Mouse (Mus musculus) neural tube, embryonic 12.5 days (tissue): ENCODE results near the gene Ank3. TPM values are rescaled to one million over a fixed set of nuclear protein-coding genes. Genes with fewer than 3 reads are reported as not detected.

Experiments
- ATAC-seq: fragments of 200-750 bp; cut with Nextera tagmentation; 2 replicates; pipeline ENCODE4 v1.8.0; 2017; ENCODE audit warnings: low read depth, mild to moderate bottlenecking, moderate TSS enrichment, moderate library complexity; ENCODE audit not compliant: low FRiP score
- H3K27ac ChIP-seq: fragments of 300-500 bp; sonication (generic); 2 replicates; pipeline ENCODE4 v1.5.1; 2016
- H3K27me3 ChIP-seq: fragments of 300-500 bp; sonication (generic); replicated peaks from 2 replicates; pipeline ENCODE4 v1.6.1; 2016; ENCODE audit warnings: mild to moderate bottlenecking
- H3K36me3 ChIP-seq: fragments of 300-500 bp; sonication (generic); 2 replicates; pipeline ENCODE4 v1.6.1; 2016; ENCODE audit warnings: mild to moderate bottlenecking
- H3K4me1 ChIP-seq: fragments of 300-500 bp; sonication (generic); 2 replicates; pipeline ENCODE4 v1.6.1; 2016
- H3K4me2 ChIP-seq: fragments of 300-500 bp; sonication (generic); replicated peaks from 2 replicates; pipeline ENCODE4 v1.6.1; 2016; ENCODE audit warnings: mild to moderate bottlenecking
- H3K4me3 ChIP-seq: fragments of 300-500 bp; sonication (generic); 2 replicates; pipeline ENCODE4 v1.5.1; 2016
- H3K9ac ChIP-seq: fragments of 300-500 bp; sonication (generic); 2 replicates; pipeline ENCODE4 v1.6.1; 2016; ENCODE audit warnings: mild to moderate bottlenecking
- H3K9me3 ChIP-seq: fragments of 300-500 bp; sonication (generic); 2 replicates; pipeline ENCODE4 v1.6.1; 2016; ENCODE audit warnings: mild to moderate bottlenecking
- WGBS: fragments of 180-500 bp; shearing (Covaris S2); methylation state at CpG from one replicate; pipeline ENCODE4 v1.1.7; 2016; 5-methylcytosine and 5-hydroxymethylcytosine counted together
- polyA plus RNA-seq: library from polyadenylated mRNA; unstranded; fragments of >200 nt; fragmentation: Nextera tagmentation; extraction: Ambion mirVana; gene quantifications from 2 replicates; pipeline ENCODE4 v1.2.1, GENCODE M21; 2016

Ank3 gene
- polyA plus RNA-seq, 1 experiment from 2014 or later = 95.5 TPM

- no peak for ATAC-seq
- no peaks in the 10 kb centered on the region for H3K27me3 ChIP-seq
- no peaks in the 10 kb centered on the region for H3K4me1 ChIP-seq
- H3K27ac ChIP-seq = no peak overlapping the region
- no peak overlapping the region for H3K4me2 ChIP-seq
- no peaks in the 10 kb centered on the region for H3K9me3 ChIP-seq
- no peak overlapping the region for H3K9ac ChIP-seq
- no peak overlapping the region for H3K4me3 ChIP-seq
- 97% methylated on average over 4 of the region's 4 CpGs for WGBS
- peaks cover 57% of the 10 kb centered on the region for H3K36me3 ChIP-seq
These were observed 584.1 kb downstream of the Ank3 start for GRCm38 (mm10) chr10:69982701-69983100.

GRCm38 (mm10) chr10:69987496-69987895 is 588.9 kb downstream of the Ank3 start:
- H3K9me3 ChIP-seq = peaks cover 34% of the 10 kb centered on the region
- no peaks in the 10 kb centered on the region for H3K4me1 ChIP-seq
- WGBS = 96% methylated on average over 11 of the region's 11 CpGs
- H3K36me3 ChIP-seq = peaks cover 74% of the 10 kb centered on the region
- ATAC-seq = no peak
- no peak overlapping the region for H3K9ac ChIP-seq
- no peak overlapping the region for H3K4me3 ChIP-seq
- no peak overlapping the region for H3K4me2 ChIP-seq
- H3K27ac ChIP-seq = no peak overlapping the region
- H3K27me3 ChIP-seq = no peaks in the 10 kb centered on the region

GRCm38 (mm10) chr10:69997082-69997481 is 598.5 kb downstream of the Ank3 start:
- Histone ChIP-seq H3K4me3 (no peak overlapping the region), H3K27ac (no peak overlapping the region), H3K9me3 (0 out of 2 replicates have a peak, but pooled peaks cover 12% of the 10 kb centered on the region), H3K27me3 (no peaks in the 10 kb centered on the region), H3K4me2 (no peak overlapping the region), H3K4me1 (no peaks in the 10 kb centered on the region), H3K9ac (no peak overlapping the region), H3K36me3 (peaks cover 68% of the 10 kb centered on the region)
- no peak for ATAC-seq
- WGBS = 90% methylated on average over 8 of the region's 8 CpGs

GRCm38 (mm10) chr10:70004058-70004457 is 605.5 kb downstream of the Ank3 start:
- Histone ChIP-seq H3K9me3 (no peaks in the 10 kb centered on the region), H3K4me3 (no peak overlapping the region), H3K27ac (no peak overlapping the region), H3K27me3 (no peaks in the 10 kb centered on the region), H3K4me2 (no peak overlapping the region), H3K4me1 (no peaks in the 10 kb centered on the region), H3K36me3 (peaks cover 59% of the 10 kb centered on the region), H3K9ac (no peak overlapping the region)
- no peak for ATAC-seq
- 93% methylated on average over 5 of the region's 5 CpGs for WGBS

- H3K9ac ChIP-seq = no peak overlapping the region
- no peak for ATAC-seq
- H3K4me1 ChIP-seq = no peaks in the 10 kb centered on the region
- H3K4me3 ChIP-seq = no peak overlapping the region
- peaks cover 52% of the 10 kb centered on the region for H3K36me3 ChIP-seq
- no peaks in the 10 kb centered on the region for H3K27me3 ChIP-seq
- no peak overlapping the region for H3K4me2 ChIP-seq
- WGBS = 97% methylated on average over 15 of the region's 15 CpGs
- H3K9me3 ChIP-seq = no peaks in the 10 kb centered on the region
- no peak overlapping the region for H3K27ac ChIP-seq
These were observed 606.3 kb downstream of the Ank3 start for GRCm38 (mm10) chr10:70004831-70005230.

GRCm38 (mm10) chr10:70006380-70006779 is 607.8 kb downstream of the Ank3 start:
- no peak overlapping the region for H3K4me3 ChIP-seq
- no peaks in the 10 kb centered on the region for H3K4me1 ChIP-seq
- H3K9me3 ChIP-seq = no peaks in the 10 kb centered on the region
- H3K36me3 ChIP-seq = peaks cover 47% of the 10 kb centered on the region
- WGBS = 72% methylated on average over 9 of the region's 9 CpGs
- H3K27me3 ChIP-seq = no peaks in the 10 kb centered on the region
- H3K4me2 ChIP-seq = no peak overlapping the region
- no peak overlapping the region for H3K27ac ChIP-seq
- no peak overlapping the region for H3K9ac ChIP-seq
- ATAC-seq = no peak

- peaks cover 42% of the 10 kb centered on the region for H3K36me3 ChIP-seq
- H3K27me3 ChIP-seq = no peaks in the 10 kb centered on the region
- ATAC-seq = no peak
- no peaks in the 10 kb centered on the region for H3K9me3 ChIP-seq
- WGBS = 79% methylated on average over 5 of the region's 5 CpGs
- H3K9ac ChIP-seq = no peak overlapping the region
- H3K4me1 ChIP-seq = no peaks in the 10 kb centered on the region
- H3K4me2 ChIP-seq = no peak overlapping the region
- H3K4me3 ChIP-seq = no peak overlapping the region
- H3K27ac ChIP-seq = no peak overlapping the region
These were observed 613.2 kb downstream of the Ank3 start for GRCm38 (mm10) chr10:70011738-70012137.

GRCm38 (mm10) chr10:70013931-70014330 is 615.4 kb downstream of the Ank3 start:
- H3K4me3 ChIP-seq = no peak overlapping the region
- no peak overlapping the region for H3K27ac ChIP-seq
- no peaks in the 10 kb centered on the region for H3K9me3 ChIP-seq
- no peak overlapping the region for H3K4me2 ChIP-seq
- peaks cover 42% of the 10 kb centered on the region for H3K36me3 ChIP-seq
- H3K27me3 ChIP-seq = no peaks in the 10 kb centered on the region
- no peak for ATAC-seq
- H3K9ac ChIP-seq = no peak overlapping the region
- 92% methylated on average over 13 of the region's 13 CpGs for WGBS
- H3K4me1 ChIP-seq = no peaks in the 10 kb centered on the region

GRCm38 (mm10) chr10:70015201-70015600 is 616.6 kb downstream of the Ank3 start:
- ATAC-seq = no peak
- Histone ChIP-seq H3K27ac (no peak overlapping the region), H3K4me2 (no peak overlapping the region), H3K36me3 (peaks cover 44% of the 10 kb centered on the region), H3K4me3 (no peak overlapping the region), H3K9ac (no peak overlapping the region), H3K27me3 (no peaks in the 10 kb centered on the region), H3K4me1 (no peaks in the 10 kb centered on the region), H3K9me3 (no peaks in the 10 kb centered on the region)
- 92% methylated on average over 9 of the region's 9 CpGs for WGBS

GRCm38 (mm10) chr10:70018691-70019090 is 620.1 kb downstream of the Ank3 start:
- H3K4me1 ChIP-seq = no peaks in the 10 kb centered on the region
- no peak overlapping the region for H3K27ac ChIP-seq
- H3K4me2 ChIP-seq = no peak overlapping the region
- no peak for ATAC-seq
- H3K27me3 ChIP-seq = no peaks in the 10 kb centered on the region
- H3K36me3 ChIP-seq = peaks cover 48% of the 10 kb centered on the region
- no peaks in the 10 kb centered on the region for H3K9me3 ChIP-seq
- no peak overlapping the region for H3K4me3 ChIP-seq
- 89% methylated on average over 2 of the region's 2 CpGs for WGBS
- no peak overlapping the region for H3K9ac ChIP-seq

GRCm38 (mm10) chr10:70021667-70022066 is 623.1 kb downstream of the Ank3 start:
- no peaks in the 10 kb centered on the region for H3K4me1 ChIP-seq
- H3K9ac ChIP-seq = no peak overlapping the region
- 87% methylated on average over 10 of the region's 10 CpGs for WGBS
- H3K4me3 ChIP-seq = no peak overlapping the region
- peaks cover 33% of the 10 kb centered on the region; the same call in 1 of the 2 replicates for H3K36me3 ChIP-seq
- H3K4me2 ChIP-seq = no peak overlapping the region
- no peaks in the 10 kb centered on the region for H3K27me3 ChIP-seq
- H3K9me3 ChIP-seq = no peaks in the 10 kb centered on the region
- H3K27ac ChIP-seq = no peak overlapping the region
- ATAC-seq = no peak

- H3K9ac ChIP-seq = no peak overlapping the region
- H3K4me2 ChIP-seq = no peak overlapping the region
- peaks cover 29% of the 10 kb centered on the region; the same call in 1 of the 2 replicates for H3K36me3 ChIP-seq
- no peak overlapping the region for H3K27ac ChIP-seq
- no peaks in the 10 kb centered on the region for H3K27me3 ChIP-seq
- H3K4me1 ChIP-seq = no peaks in the 10 kb centered on the region
- no peaks in the 10 kb centered on the region for H3K9me3 ChIP-seq
- ATAC-seq = no peak
- 69% methylated on average over 5 of the region's 5 CpGs for WGBS
- no peak overlapping the region for H3K4me3 ChIP-seq
These were observed 624.0 kb downstream of the Ank3 start for GRCm38 (mm10) chr10:70022596-70022995.

- H3K4me3 ChIP-seq = no peak overlapping the region
- peaks cover 18% of the 10 kb centered on the region; the same call in 1 of the 2 replicates for H3K36me3 ChIP-seq
These were observed 625.3 kb downstream of the Ank3 start for GRCm38 (mm10) chr10:70023861-70024260.

More at GRCm38 (mm10) chr10:70023861-70024260, 625.3 kb downstream of the Ank3 start:
- Histone ChIP-seq H3K9me3 (no peaks in the 10 kb centered on the region), H3K4me2 (no peak overlapping the region), H3K4me1 (no peaks in the 10 kb centered on the region), H3K27ac (no peak overlapping the region), H3K27me3 (no peaks in the 10 kb centered on the region), H3K9ac (no peak overlapping the region)
- WGBS = 87% methylated on average over 11 of the region's 11 CpGs
- no peak for ATAC-seq
